Mouse (Mus musculus) small intestine, adult 2 months (tissue): ENCODE measurements at regions not wholly inside any gene's neighbourhood (a gene's known extent, or its start where the extent isn't known, plus 50 kb on each side); places are given as distances from the start of the nearest gene placed in this dataset.

ENCODE experiments used
- CTCF ChIP-seq: fragments of 200-500 bp; IDR thresholded peaks from 2 replicates; pipeline ENCODE4 v1.5.1; 2012; ENCODE audit warnings: low read depth, mild to moderate bottlenecking, control low read depth, inconsistent platforms, low read length, moderate library complexity, mixed read lengths; ENCODE audit not compliant: insufficient replicate concordance, insufficient read length; ENCODE audit errors: extremely low read depth
- POLR2A ChIP-seq: fragments of 200-500 bp; IDR thresholded peaks from 2 replicates; pipeline ENCODE4 v1.6.1; 2012; ENCODE audit warnings: low read depth, mild to moderate bottlenecking, control low read depth, inconsistent platforms, low read length, moderate library complexity

DNA sequence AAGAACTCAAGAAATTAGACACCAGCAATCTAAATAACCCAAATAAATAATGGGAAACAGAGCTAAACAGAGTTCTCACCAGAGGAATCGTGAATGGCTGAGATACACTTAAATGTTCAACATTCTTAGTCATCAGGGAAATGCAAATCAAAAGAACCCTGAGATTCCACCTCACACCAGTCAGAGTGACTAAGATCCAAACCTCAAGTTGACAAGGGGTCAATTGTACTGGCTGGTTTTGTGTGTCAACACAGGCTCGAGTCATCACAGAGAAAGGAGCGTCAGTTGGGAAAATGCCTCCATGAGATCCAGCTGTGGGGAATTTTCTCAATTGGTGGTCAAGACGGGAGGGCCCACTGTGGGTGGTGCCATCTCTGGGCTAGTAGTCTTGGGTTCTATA, 110.3 kb upstream of the Rgs17 start:
- TF ChIP-seq CTCF (no peak), POLR2A (no peak)
